Mouse (Mus musculus) heart, embryonic 12.5 days (tissue): Measurements from ENCODE around the gene Abtb1. TPM values are rescaled to one million over a fixed set of nuclear protein-coding genes. Genes with fewer than 3 reads are reported as not detected.

ENCODE experiments used
- ATAC-seq: fragments of 200-750 bp; cut with Nextera tagmentation; 2 replicates; pipeline ENCODE4 v1.8.0; 2017; ENCODE audit warnings: moderate TSS enrichment, moderate library complexity; ENCODE audit not compliant: insufficient number of reproducible peaks, low FRiP score
- H3K27ac ChIP-seq: fragments of 300-500 bp; sonication (generic); 2 replicates; pipeline ENCODE4 v1.5.1; 2016; ENCODE audit warnings: mild to moderate bottlenecking, moderate library complexity; ENCODE audit not compliant: poor library complexity, severe bottlenecking
- H3K27me3 ChIP-seq: fragments of 300-500 bp; sonication (generic); replicated peaks from 2 replicates; pipeline ENCODE4 v1.6.1; 2016; ENCODE audit warnings: mild to moderate bottlenecking, moderate library complexity
- H3K36me3 ChIP-seq: fragments of 300-500 bp; sonication (generic); 2 replicates; pipeline ENCODE4 v1.6.1; 2016; ENCODE audit warnings: mild to moderate bottlenecking, moderate library complexity
- H3K4me1 ChIP-seq: fragments of 300-500 bp; sonication (generic); replicated peaks from 2 replicates; pipeline ENCODE4 v1.6.1; 2016; ENCODE audit warnings: mild to moderate bottlenecking
- H3K4me2 ChIP-seq: fragments of 300-500 bp; sonication (generic); 2 replicates; pipeline ENCODE4 v1.6.1; 2016; ENCODE audit warnings: mild to moderate bottlenecking, moderate library complexity
- H3K4me3 ChIP-seq: fragments of 300-500 bp; sonication (generic); 2 replicates; pipeline ENCODE4 v1.5.1; 2016; ENCODE audit warnings: mild to moderate bottlenecking
- H3K9ac ChIP-seq: fragments of 300-500 bp; sonication (generic); 2 replicates; pipeline ENCODE4 v1.6.1; 2016; ENCODE audit warnings: mild to moderate bottlenecking, moderate library complexity
- H3K9me3 ChIP-seq: fragments of 300-500 bp; sonication (generic); replicated peaks from 2 replicates; pipeline ENCODE4 v1.6.1; 2016; ENCODE audit warnings: mild to moderate bottlenecking, moderate library complexity
- WGBS: fragments of 180-500 bp; shearing (Covaris S2); methylation state at CpG from one replicate; pipeline ENCODE4 v1.1.7; 2016; 5-methylcytosine and 5-hydroxymethylcytosine counted together
- polyA plus RNA-seq: library from polyadenylated mRNA; unstranded; fragments of >200 nt; fragmentation: Nextera tagmentation; extraction: Ambion mirVana; gene quantifications from 2 replicates; pipeline ENCODE4 v1.2.1, GENCODE M21; 2016

Gene Abtb1
- 22.0 and 24.2 TPM in 2 replicates for polyA plus RNA-seq

DNA sequence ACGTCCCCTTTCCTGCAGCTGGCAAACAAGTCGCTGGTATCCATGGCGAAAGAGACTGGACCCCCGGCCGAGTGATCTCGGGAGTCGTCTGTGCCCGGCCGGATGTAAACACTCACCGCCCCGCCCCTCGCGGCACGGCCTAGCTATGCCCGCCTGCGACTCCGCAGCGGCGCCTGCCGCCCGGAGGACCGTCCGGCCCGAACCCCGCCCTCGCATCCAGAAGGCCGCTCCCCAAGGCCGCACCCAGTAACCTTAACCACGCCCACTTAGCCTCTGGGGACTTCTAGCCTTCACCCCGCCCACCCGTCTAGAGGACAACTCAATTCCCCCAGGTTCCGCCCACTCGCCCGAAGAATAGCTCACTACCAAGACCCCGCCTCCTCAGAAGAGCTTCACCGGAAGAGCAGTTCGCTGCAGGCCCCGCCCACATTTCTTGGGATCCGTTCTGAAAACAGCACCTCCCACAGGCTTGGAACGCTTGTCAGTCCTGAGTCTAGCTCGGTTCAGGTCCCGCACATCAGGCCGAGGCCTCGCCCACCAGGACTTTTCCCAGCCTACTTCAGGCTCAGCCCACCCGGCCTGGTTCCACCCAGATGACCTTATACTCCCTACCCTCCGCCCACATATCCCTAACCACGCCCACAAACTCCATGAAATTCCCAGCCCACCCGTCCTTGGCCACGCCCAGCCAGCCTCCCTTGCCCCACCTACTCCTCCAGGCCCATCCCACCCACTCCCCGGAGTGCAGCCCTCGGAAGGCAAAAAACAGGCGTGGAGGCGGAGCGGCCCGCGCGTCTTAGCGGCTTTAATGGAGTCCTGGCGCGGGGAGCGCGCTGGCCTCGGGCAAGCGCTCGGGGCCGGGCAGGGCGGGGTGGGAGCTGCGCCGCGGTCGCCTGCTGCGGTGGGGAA, at the start of gene Abtb1:
Gene Abtb1 (minus strand): TSS at position 204 of the 909 bp plus-strand sequence.
- Histone ChIP-seq H3K4me3 (peak within 1 kb of the TSS; percentile 89), H3K27me3 (no peaks in the 10 kb centered on the region), H3K4me2 (peak within 1 kb of the TSS; percentile 96), H3K36me3 (peaks cover 25% of the 10 kb centered on the region), H3K9ac (peak within 1 kb of the TSS; percentile 94), H3K9me3 (no peaks in the 10 kb centered on the region), H3K27ac (peak within 1 kb of the TSS; percentile 89), H3K4me1 (peaks cover 20% of the 10 kb centered on the region)
- WGBS = under 1% methylated on average over 69 of the region's 72 CpGs
- peak; percentile 95 for ATAC-seq

- H3K4me3 ChIP-seq = no peak overlapping the region
- H3K27ac ChIP-seq = no peak overlapping the region
- H3K9me3 ChIP-seq = no peaks in the 10 kb centered on the region
- no peaks in the 10 kb centered on the region for H3K27me3 ChIP-seq
- 83% methylated on average over 7 of the region's 7 CpGs for WGBS
- no peak for ATAC-seq
- no peak overlapping the region for H3K9ac ChIP-seq
- H3K36me3 ChIP-seq = peaks cover 98% of the 10 kb centered on the region
- peaks cover 5% of the 10 kb centered on the region; the same call in 1 of the 2 replicates for H3K4me1 ChIP-seq
- H3K4me2 ChIP-seq = no peak overlapping the region
These were observed 49.0 kb upstream of the Abtb1 start for GRCm38 (mm10) chr6:88890832-88891231.

DNA sequence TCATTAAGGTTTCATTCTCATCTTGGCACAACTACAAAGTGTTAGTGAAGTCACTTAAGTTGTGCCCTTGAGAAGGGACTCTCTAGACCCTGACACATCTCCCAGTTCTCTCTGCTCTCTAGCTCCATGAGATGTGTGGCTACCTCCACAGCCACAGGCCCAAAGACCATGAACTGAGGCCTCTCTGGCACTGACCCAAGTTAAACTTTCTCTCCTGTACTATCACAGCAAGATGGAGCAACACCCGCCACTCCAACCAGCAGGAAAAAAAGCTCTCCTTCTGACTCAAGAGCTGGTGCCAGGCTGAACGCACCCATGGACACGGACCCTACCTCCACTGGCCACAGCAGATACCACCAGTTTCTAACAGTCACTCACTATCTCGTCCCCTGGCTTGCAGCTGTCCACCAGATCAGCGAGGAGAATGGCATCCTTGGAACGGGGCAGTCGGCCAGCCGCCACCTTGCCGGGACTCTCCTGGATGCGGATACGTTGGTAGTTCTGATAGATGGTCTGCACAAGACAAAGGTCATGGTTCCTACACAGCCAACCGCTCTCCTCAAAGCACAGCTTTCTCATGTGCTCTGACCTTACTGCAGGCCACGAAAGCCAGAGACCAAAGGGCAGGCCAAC, 47.7 kb upstream of the Abtb1 start:
- Histone ChIP-seq H3K9ac (no peak overlapping the region), H3K4me1 (no peaks in the 10 kb centered on the region; the same call in 1 of the 2 replicates), H3K27ac (no peak overlapping the region), H3K4me3 (no peak overlapping the region), H3K9me3 (no peaks in the 10 kb centered on the region), H3K27me3 (no peaks in the 10 kb centered on the region), H3K36me3 (peaks cover 98% of the 10 kb centered on the region), H3K4me2 (no peak overlapping the region)
- 84% methylated on average over 13 of the region's 13 CpGs for WGBS
- no peak for ATAC-seq

GRCm38 (mm10) chr6:88886417-88886967, 44.7 kb upstream of the Abtb1 start:
- Histone ChIP-seq H3K9ac (no peak overlapping the region), H3K4me3 (no peak overlapping the region), H3K27ac (no peak overlapping the region), H3K27me3 (no peaks in the 10 kb centered on the region), H3K4me1 (no peaks in the 10 kb centered on the region; the same call in 1 of the 2 replicates), H3K36me3 (peaks cover 99% of the 10 kb centered on the region), H3K4me2 (no peak overlapping the region), H3K9me3 (no peaks in the 10 kb centered on the region)
- no peak for ATAC-seq
- WGBS = 95% methylated on average over 2 of the region's 2 CpGs

DNA sequence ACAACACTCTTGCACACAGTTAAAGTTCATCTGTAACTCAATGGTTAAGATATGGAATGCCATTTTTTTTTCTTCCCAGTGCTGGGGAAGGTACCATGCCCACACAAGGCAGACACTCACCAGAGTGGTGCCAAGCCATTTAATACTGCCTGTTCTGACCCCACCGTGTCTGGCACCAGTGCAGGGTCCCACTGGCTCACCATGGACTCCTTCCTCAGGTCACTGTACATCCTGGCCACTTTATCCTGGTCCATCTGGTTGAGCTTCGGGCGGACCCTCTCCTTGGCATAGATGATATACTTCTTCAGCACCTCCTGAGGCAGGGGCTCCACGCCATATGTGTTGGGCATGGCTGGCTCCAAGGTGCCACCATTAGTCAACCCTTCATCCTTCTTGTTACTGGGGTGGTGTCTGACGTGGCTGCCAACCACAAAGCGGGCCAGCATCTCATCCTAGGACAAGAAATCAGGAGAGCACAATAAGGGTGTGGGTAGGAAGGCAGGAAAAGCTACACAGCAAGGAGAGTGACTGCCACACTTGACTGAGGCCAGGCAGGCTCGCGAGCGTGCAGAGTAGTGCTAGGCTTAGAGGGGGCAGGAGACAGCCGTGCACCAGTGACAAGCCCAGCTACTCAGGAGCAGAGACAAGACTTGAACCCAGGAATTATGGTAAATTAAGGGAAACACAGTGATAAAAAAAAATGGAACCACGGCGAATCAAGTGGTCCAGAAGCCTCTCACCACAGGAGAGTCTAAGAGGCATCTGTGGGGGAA, 44.0 kb upstream of the Abtb1 start:
- Histone ChIP-seq H3K36me3 (peaks cover 98% of the 10 kb centered on the region), H3K4me3 (no peak overlapping the region), H3K4me1 (no peaks in the 10 kb centered on the region; the same call in 1 of the 2 replicates), H3K27ac (no peak overlapping the region), H3K4me2 (no peak overlapping the region), H3K27me3 (no peaks in the 10 kb centered on the region), H3K9ac (no peak overlapping the region), H3K9me3 (no peaks in the 10 kb centered on the region)
- ATAC-seq = no peak
- WGBS = 94% methylated on average over 12 of the region's 12 CpGs

GRCm38 (mm10) chr6:88884690-88885089, 42.9 kb upstream of the Abtb1 start:
- Histone ChIP-seq H3K4me1 (no peaks in the 10 kb centered on the region; the same call in 1 of the 2 replicates), H3K36me3 (peaks cover 93% of the 10 kb centered on the region), H3K9me3 (no peaks in the 10 kb centered on the region), H3K27ac (no peak overlapping the region), H3K9ac (no peak overlapping the region), H3K27me3 (no peaks in the 10 kb centered on the region), H3K4me2 (no peak overlapping the region), H3K4me3 (no peak overlapping the region)
- WGBS = 95% methylated on average over 17 of the region's 17 CpGs
- ATAC-seq = no peak

GRCm38 (mm10) chr6:88884195-88884594, 42.4 kb upstream of the Abtb1 start:
- Histone ChIP-seq H3K27me3 (no peaks in the 10 kb centered on the region), H3K4me1 (no peaks in the 10 kb centered on the region), H3K27ac (no peak overlapping the region), H3K36me3 (peaks cover 88% of the 10 kb centered on the region), H3K4me2 (no peak overlapping the region), H3K9ac (no peak overlapping the region), H3K9me3 (no peaks in the 10 kb centered on the region), H3K4me3 (no peak overlapping the region)
- ATAC-seq = no peak
- 91% methylated on average over 10 of the region's 10 CpGs for WGBS

DNA sequence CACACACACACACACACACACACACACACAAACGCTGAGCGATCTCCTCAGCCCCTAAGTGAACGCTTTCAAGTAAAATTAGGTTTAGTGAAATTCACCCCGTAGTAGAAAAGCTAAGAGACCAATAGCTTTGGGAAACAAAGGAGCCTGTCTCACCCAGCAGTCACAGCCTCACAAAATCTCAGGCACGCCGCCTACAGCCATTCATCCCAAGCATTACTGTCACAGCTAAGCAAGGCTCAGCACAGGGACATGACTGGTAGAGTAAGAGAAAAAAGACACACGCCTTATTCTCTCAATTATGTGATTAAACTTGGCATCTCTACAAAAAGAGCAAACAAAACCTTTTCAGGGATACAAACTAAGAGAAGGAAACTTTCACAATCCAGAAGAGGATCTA, 39.5 kb upstream of the Abtb1 start:
- no peak for ATAC-seq
- H3K4me2 ChIP-seq = no peak overlapping the region
- no peak overlapping the region for H3K27ac ChIP-seq
- no peaks in the 10 kb centered on the region for H3K27me3 ChIP-seq
- H3K9ac ChIP-seq = no peak overlapping the region
- no peak overlapping the region for H3K4me3 ChIP-seq
- H3K36me3 ChIP-seq = peaks cover 60% of the 10 kb centered on the region
- H3K9me3 ChIP-seq = no peaks in the 10 kb centered on the region
- no peaks in the 10 kb centered on the region for H3K4me1 ChIP-seq
- 90% methylated on average over 7 of the region's 7 CpGs for WGBS

DNA sequence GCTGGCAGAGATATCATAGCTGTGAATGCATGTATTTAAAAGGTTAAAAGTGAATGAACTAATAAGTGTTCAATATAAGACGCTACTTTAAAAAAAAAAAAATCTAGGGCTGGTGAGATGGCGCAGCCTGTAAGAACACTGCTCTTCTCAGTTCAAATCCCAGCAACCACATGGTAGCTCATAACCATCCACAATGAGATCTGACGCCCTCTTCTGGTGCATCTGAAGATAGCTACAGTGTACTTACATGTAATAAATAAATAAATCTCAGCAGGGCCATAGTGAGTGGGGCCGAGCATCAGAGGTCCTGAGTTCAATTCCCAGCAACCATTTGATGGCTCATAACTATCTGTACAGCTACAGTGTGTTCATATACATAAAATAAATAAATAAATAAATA, 37.7 kb upstream of the Abtb1 start:
- no peak overlapping the region for H3K4me2 ChIP-seq
- no peak for ATAC-seq
- H3K4me3 ChIP-seq = no peak overlapping the region
- H3K9ac ChIP-seq = no peak overlapping the region
- H3K4me1 ChIP-seq = no peaks in the 10 kb centered on the region
- no peak overlapping the region for H3K27ac ChIP-seq
- 73% methylated on average over 4 of the region's 4 CpGs for WGBS
- peaks cover 42% of the 10 kb centered on the region for H3K36me3 ChIP-seq
- peaks cover 9% of the 10 kb centered on the region; the same call in 1 of the 2 replicates for H3K27me3 ChIP-seq
- no peaks in the 10 kb centered on the region for H3K9me3 ChIP-seq

DNA sequence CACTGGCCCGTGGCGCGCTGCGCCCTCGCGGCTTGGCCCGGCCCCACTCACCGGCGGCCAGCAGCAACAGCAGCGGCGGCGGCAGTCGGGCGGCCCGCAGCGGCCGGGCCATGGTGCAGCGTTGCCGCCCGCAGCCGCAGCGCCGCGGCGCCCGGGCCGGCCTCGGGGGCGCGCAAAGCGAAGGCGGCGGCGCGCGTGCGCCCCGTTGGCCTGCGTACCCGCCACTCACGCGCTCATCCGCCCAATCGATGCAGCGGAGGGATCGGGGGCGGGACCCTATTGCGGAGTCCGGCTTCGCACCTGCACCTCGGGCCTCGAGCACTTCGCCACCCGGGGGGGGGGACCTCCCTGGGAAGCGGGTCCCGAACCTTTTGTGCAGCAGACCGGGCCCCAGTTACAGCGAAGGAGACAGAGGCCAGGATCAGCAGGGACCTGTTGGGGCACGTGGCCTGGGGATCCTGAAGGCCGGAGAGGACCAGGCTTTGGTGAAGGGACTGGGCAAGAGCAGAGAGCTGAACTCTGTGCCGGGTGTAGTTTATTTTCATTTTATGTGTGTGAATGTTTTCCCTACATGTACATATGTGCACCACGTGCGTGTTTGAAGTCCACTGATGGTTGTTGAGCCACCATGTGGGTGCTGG, 33.2 kb upstream of the Abtb1 start, which contains the start of gene Podxl2:
Gene Podxl2 (minus strand): TSS at position 177 of the 641 bp plus-strand sequence.
- no peaks in the 10 kb centered on the region for H3K9me3 ChIP-seq
- peak within 1 kb of the TSS; percentile 81 for H3K4me3 ChIP-seq
- peak; percentile 58 for ATAC-seq
- H3K27ac ChIP-seq = no peak within 1 kb of the TSS
- H3K36me3 ChIP-seq = 0 out of 2 replicates have a peak, but pooled peaks cover 1% of the 10 kb centered on the region
- peak within 1 kb of the TSS; percentile 82 for H3K9ac ChIP-seq
- H3K4me1 ChIP-seq = peaks cover 15% of the 10 kb centered on the region
- peaks cover 25% of the 10 kb centered on the region for H3K27me3 ChIP-seq
- WGBS = 16% methylated on average over 62 of the region's 63 CpGs
- H3K4me2 ChIP-seq = peak within 1 kb of the TSS; percentile 98
